Mouse (Mus musculus) forelimb bud, embryonic 11.5 days (tissue): ENCODE data around the gene Ggact.

Experiments used
- DNase-seq: peaks from one replicate; pipeline ENCODE4 v3.0.0-alpha.2; 2012; ENCODE audit warnings: low read depth, low spot score

The Ggact gene

GRCm38 (mm10) chr14:122867531-122868285 is 45.8 kb downstream of the Ggact start:
- DNase-seq, result no peak

GRCm38 (mm10) chr14:122865462-122866129 is 48.0 kb downstream of the Ggact start:
- no peak for DNase-seq

- no peak for DNase-seq
Observed at GRCm38 (mm10) chr14:122862623-122863022, 50.9 kb downstream of the Ggact start.

GRCm38 (mm10) chr14:122859792-122860191 is 53.8 kb downstream of the Ggact start:
- DNase-seq, result no peak

- no peak for DNase-seq
Observed at GRCm38 (mm10) chr14:122852506-122853057, 61.0 kb downstream of the Ggact start.

GRCm38 (mm10) chr14:122837018-122837417 is 76.5 kb downstream of the Ggact start:
- DNase-seq, result no peak

- no peak for DNase-seq
Observed at GRCm38 (mm10) chr14:122836221-122836620, 77.3 kb downstream of the Ggact start.

GRCm38 (mm10) chr14:122835487-122836190 is 77.9 kb downstream of the Ggact start:
- DNase-seq, result no peak

GRCm38 (mm10) chr14:122834753-122835152 is 78.8 kb downstream of the Ggact start:
- no peak for DNase-seq

GRCm38 (mm10) chr14:122833666-122834065 is 79.9 kb downstream of the Ggact start:
- DNase-seq, result no peak

- no peak for DNase-seq
Observed at GRCm38 (mm10) chr14:122830433-122830832, 83.1 kb downstream of the Ggact start.

GRCm38 (mm10) chr14:122825464-122825863 is 88.1 kb downstream of the Ggact start:
- DNase-seq, result no peak

- DNase-seq, result no peak
Observed at GRCm38 (mm10) chr14:122823791-122824190, 89.8 kb downstream of the Ggact start.

- DNase-seq, result no peak
Observed at GRCm38 (mm10) chr14:122821002-122821401, 92.6 kb downstream of the Ggact start.

GRCm38 (mm10) chr14:122800296-122800695 is 113.3 kb downstream of the Ggact start:
- DNase-seq, result no peak

GRCm38 (mm10) chr14:122793368-122793767 is 120.2 kb downstream of the Ggact start:
- DNase-seq, result no peak

GRCm38 (mm10) chr14:122790111-122790510 is 123.4 kb downstream of the Ggact start:
- DNase-seq, result no peak

- DNase-seq, result no peak
Observed at GRCm38 (mm10) chr14:122788199-122788598, 125.4 kb downstream of the Ggact start.

GRCm38 (mm10) chr14:122784701-122785100 is 128.9 kb downstream of the Ggact start:
- no peak for DNase-seq

GRCm38 (mm10) chr14:122766448-122766847 is 147.1 kb downstream of the Ggact start:
- DNase-seq, result no peak
